Mouse (Mus musculus): ENCODE data around the gene Cdk11b.

The Cdk11b gene

GRCm38 (mm10) chr4:155624338-155625291 is at the start of gene Cdk11b:
Gene Cdk11b, plus strand, starts transcription at chr4:155624854.
- DNase-seq: peak; percentile 99

DNA sequence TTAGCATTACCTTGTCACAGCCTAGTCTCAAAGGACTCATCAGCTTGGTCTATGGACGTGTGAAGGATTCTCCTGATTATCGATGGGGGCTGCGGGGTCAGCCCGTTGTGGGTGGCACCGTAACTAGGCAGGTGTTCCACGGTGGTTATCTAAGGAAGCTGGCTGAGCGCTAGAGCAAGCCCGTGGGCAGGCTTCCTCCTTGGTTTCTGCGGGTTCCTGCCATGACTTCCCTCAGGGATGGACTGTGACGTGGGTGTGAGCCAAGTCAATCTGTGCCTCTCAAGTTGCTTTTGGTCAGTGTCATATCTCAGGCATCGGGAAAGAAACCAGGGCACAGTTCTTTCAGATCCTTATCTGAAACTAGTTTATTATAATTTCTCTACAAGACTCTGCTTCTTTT is 49.7 kb upstream of the Cdk11b start:
- no peak for DNase-seq

DNA sequence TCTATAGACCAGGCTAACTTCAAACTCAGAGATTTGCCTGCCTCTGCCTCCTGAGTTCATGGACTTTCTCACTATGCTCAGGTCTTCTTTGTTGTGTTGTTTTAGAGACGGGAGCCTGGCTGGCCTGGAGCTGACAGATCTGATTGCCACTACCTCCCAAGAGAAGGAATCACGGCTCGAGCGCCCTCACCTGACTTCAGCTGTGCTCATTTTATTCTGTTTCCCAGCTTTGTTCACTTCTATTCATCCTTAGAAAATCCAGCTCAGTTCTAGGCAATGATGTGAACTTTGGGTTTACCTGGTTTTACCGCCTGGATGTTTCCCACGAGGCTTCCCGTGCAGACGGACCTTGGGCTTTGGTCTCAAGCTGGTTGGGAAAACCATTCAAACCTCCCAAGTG is 49.1 kb upstream of the Cdk11b start:
- no peak for DNase-seq

- no peak for DNase-seq
Measured at GRCm38 (mm10) chr4:155577132-155577531, 47.5 kb upstream of the Cdk11b start.

- DNase-seq: no peak
Measured at GRCm38 (mm10) chr4:155577741-155578140, 46.9 kb upstream of the Cdk11b start.

GRCm38 (mm10) chr4:155578336-155579125 is 46.1 kb upstream of the Cdk11b start:
- DNase-seq: no peak

GRCm38 (mm10) chr4:155580420-155580819 is 44.2 kb upstream of the Cdk11b start:
- peak; percentile 65 for DNase-seq

GRCm38 (mm10) chr4:155582279-155582905 is 42.3 kb upstream of the Cdk11b start:
- no peak for DNase-seq

- DNase-seq: no peak
Measured at GRCm38 (mm10) chr4:155589356-155589755, 35.3 kb upstream of the Cdk11b start.

DNA sequence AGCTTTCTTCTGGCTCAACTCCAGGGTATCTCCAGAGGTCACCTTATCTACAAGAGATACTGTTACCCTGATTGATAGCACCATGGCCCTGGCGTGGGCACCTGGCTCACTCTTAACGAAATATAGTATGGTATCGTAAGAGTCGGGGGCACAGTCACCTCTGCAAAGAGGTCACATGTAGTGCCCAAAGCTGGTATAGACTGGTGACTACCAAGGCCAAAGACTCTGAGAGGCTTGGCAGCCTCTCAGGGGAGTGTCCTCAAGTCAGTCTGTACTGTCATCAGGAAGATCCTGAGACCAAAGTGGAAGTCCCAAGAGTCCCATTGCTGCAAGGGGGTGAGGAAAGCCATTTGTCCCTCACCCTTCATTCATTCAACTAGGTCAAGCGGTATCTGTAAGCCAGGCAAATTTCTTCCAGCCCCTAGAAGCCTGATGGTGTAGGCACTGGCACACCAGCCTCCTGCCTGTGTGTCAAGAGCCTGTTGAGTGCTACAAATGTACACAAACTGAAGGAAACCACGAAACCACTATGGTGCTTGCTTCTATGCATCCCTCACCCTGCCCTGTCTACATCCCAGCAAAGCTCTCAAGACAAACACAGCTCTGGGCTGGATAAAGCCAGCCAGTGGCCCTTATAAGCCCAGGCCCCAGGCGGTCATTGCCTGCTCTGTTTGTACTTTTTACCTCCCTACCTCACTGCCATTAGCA is 33.5 kb upstream of the Cdk11b start:
- DNase-seq: no peak

DNA sequence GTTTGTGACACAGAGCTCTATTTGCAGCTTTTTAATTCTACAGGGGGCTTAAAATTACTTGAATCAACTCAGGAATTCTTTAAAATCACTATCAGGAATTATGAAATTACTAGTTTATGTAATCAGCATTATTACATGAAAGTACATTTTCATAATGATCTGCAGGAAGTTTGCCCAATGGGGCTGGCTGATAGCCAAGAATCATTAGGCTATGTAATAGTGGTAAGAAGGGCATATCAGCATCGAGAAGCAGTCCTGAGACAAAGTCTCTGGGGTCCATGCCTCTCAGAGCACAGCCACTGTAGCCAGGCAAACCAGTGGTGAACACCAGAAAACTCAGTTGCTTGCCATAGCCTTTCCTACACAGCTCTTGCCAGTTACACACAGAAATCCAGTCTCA is 30.9 kb upstream of the Cdk11b start:
- no peak for DNase-seq

DNA sequence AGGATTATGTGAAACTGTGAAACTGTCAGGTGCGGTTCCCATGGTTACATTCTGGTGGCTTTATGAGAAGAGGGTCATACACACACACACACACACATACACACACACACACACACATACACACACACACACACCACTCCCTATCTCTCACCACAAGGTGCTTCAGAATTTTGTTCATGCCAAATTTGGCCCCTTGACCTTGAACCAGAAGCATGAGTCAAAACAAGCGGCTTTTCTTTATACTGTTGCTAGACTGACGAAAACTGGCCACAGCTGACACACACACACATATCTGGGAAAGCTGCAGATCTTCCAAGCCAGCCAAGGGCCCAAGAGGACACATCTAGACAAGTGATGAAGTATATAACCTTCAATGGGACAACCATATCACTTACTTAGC is 28.9 kb upstream of the Cdk11b start:
- DNase-seq: no peak

GRCm38 (mm10) chr4:155596606-155597005 is 28.0 kb upstream of the Cdk11b start:
- no peak for DNase-seq

GRCm38 (mm10) chr4:155598536-155598935 is 26.1 kb upstream of the Cdk11b start:
- peak; percentile 5 for DNase-seq

DNA sequence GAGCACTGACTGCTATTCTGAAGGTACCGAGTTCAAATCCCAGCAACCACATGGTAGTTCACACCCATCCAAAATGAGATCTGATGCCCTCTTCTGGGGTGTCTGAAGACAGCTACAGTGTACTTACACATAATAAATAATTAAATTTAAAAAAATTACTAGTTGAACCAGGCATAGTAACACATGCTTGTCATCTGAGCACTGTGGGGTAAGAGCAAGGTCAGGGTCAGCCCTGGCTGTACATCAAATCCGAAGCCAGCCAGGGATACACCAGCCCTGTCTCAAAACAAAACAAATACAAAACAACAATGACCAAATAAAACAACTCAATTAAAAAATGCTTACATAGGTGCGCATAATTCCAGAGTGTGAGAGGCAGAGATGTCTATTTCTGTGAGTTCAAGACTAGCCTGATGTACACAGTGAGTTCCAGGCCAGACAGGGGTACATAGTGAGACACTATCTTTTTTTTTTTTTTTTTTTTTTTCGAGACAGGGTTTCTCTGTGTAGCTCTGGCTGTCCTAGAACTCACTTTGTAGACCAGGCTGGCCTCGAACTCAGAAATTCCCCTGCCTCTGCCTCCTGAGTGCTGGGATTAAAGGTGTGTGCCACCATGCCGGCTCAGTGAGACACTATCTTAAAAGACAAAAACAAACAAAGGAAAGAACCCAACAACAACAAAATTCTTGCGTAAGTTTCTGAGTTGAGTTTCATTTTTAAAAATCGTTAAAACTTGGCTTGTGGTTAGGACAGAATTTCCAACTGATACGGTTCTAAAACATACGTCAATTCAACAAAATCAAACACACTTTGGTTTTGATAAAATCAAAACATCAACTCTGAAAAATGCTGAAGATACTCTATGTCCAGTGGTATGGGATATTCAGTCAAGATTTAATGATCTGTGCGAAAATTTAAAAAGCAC is 24.5 kb upstream of the Cdk11b start:
- DNase-seq: no peak

DNA sequence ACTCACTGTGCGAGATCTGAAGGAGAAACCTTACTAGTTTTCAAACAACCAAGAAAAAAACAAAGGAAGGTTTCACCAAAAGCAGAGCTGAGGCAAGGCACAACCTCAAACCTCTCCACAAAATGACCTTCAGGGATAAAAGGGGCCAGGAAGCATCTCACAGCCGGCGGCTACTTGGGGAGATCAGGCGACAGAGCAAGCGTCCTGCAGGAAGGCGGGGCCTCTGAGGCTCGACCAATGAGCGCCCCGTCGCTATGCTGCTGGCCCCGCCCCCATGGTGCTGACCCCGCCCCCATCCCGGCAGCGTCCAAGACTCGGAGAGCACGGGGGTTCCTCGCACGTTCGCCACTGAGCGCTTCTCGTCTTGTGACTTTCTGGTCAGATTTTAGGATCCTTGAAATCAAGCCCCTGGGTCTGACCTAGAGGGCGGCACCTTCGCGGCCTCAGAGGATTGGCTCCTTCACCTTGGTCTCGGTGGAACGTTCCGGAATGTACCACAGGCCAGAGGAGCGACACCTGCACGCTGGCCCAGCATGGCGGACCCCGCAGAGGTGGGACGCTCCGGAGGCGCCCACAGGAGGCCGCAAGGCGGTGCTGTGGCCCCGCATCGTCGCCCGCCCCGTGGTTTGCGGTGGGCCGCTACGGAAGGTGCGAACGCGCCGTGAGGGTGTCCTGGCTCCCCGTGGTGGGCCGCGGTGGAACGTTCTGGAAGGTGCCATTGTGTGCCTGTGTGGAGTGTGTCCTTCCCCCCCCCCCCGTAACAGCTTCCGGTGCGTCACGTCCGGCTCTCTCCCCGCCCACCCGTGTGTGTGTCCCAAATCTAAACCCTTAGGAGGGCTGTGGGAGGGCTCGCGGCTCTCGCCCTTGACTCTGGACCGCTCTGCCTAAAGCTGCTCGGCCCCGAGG is 23.3 kb upstream of the Cdk11b start, which contains the start of gene Slc35e2:
Gene Slc35e2, plus strand, starts transcription at position 326 of the 906 bp plus-strand sequence.
- DNase-seq: peak; percentile 96

DNA sequence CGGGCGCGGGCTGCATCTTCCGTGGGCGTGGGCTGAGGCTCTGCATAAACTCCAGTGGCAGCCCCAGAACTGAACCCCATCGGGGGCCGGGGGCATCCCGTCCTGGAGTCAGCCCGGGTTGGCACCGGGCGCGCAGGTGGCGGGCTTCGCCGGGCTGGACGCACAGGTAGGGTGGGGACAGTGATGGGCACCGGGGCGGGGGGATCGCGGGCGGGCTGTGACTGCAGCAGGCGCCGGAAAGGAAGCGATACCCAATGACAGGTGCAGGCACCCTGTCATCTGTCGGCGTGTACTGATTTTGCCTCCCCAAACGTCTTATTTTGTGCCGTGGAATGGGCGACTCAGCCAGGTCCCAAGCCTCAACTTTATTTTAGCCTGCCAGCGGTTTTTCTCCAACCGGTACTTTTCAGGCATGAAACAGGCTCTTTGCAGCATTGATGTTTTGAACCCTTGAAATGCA is 22.6 kb upstream of the Cdk11b start:
- no peak for DNase-seq

- no peak for DNase-seq
Measured at GRCm38 (mm10) chr4:155602753-155603152, 21.9 kb upstream of the Cdk11b start.

GRCm38 (mm10) chr4:155603801-155604200 is 20.9 kb upstream of the Cdk11b start:
- no peak for DNase-seq

GRCm38 (mm10) chr4:155605132-155605531 is 19.5 kb upstream of the Cdk11b start:
- no peak for DNase-seq

All from embryo, embryonic 11 days (tissue).